Mouse (Mus musculus) intestine, postnatal 0 days (tissue): ENCODE data around the gene Pfkm. TPM values are rescaled to one million over a fixed set of nuclear protein-coding genes. Genes with fewer than 3 reads are reported as not detected.

Experiments
- ATAC-seq: fragments of 200-750 bp; cut with Nextera tagmentation; 2 replicates; pipeline ENCODE4 v1.8.0; 2017; ENCODE audit warnings: mild to moderate bottlenecking, moderate TSS enrichment, moderate library complexity
- H3K27ac ChIP-seq: fragments of 300-500 bp; sonication (generic); 2 replicates; pipeline ENCODE4 v1.5.1; 2014; ENCODE audit warnings: mild to moderate bottlenecking, low read depth, low read length, moderate library complexity
- H3K27me3 ChIP-seq: fragments of 300-500 bp; sonication (generic); replicated peaks from 2 replicates; pipeline ENCODE4 v1.6.1; 2014; ENCODE audit warnings: low read length, mixed read lengths; ENCODE audit not compliant: control insufficient read depth, insufficient read depth
- H3K36me3 ChIP-seq: fragments of 300-500 bp; sonication (generic); 2 replicates; pipeline ENCODE4 v1.6.1; 2014; ENCODE audit warnings: mild to moderate bottlenecking, moderate library complexity; ENCODE audit not compliant: control insufficient read depth, insufficient read depth
- H3K4me1 ChIP-seq: fragments of 300-500 bp; sonication (generic); replicated peaks from 2 replicates; pipeline ENCODE4 v1.6.1; 2014; ENCODE audit warnings: antibody characterized with exemption, low read length, mixed read lengths; ENCODE audit not compliant: control insufficient read depth, insufficient read depth
- H3K4me2 ChIP-seq: fragments of 300-500 bp; sonication (generic); replicated peaks from 2 replicates; pipeline ENCODE4 v1.6.1; 2014; ENCODE audit warnings: low read depth, mild to moderate bottlenecking, moderate library complexity
- H3K4me3 ChIP-seq: fragments of 300-500 bp; sonication (generic); 2 replicates; pipeline ENCODE4 v1.5.1; 2014; ENCODE audit warnings: low read depth, low read length
- H3K9ac ChIP-seq: fragments of 300-500 bp; sonication (generic); 2 replicates; pipeline ENCODE4 v1.6.1; 2014; ENCODE audit warnings: mild to moderate bottlenecking, low read depth, low read length
- H3K9me3 ChIP-seq: fragments of 300-500 bp; sonication (generic); 2 replicates; pipeline ENCODE4 v1.6.1; 2016; ENCODE audit warnings: mixed run types; ENCODE audit not compliant: control insufficient read depth
- CTCF ChIP-seq: sonication (generic); IDR thresholded peaks from 2 replicates; pipeline ENCODE4 v1.5.1; 2016; ENCODE audit warnings: low read depth, mild to moderate bottlenecking, control low read depth, antibody characterized with exemption, moderate library complexity
- WGBS: fragments of 180-500 bp; shearing (Covaris S2); extraction: QIAGEN DNeasy Blood & Tissue Kit; methylation state at CpG from one replicate; pipeline ENCODE4 v1.1.7; 2014; 5-methylcytosine and 5-hydroxymethylcytosine counted together
- polyA plus RNA-seq: library from polyadenylated mRNA; unstranded; fragments of >200 nt; fragmentation: Nextera tagmentation; extraction: Ambion mirVana; gene quantifications from 2 replicates; pipeline ENCODE4 v1.2.1, GENCODE M21; 2015

The Pfkm gene
- polyA plus RNA-seq, 1 experiment from 2014 or later, result 15.6 TPM

- no peak for TF ChIP-seq CTCF
- Histone ChIP-seq H3K27ac (peak overlapping the region; percentile 54; the same call in 1 of the 2 replicates), H3K9ac (no peak overlapping the region), H3K9me3 (no peaks in the 10 kb centered on the region), H3K36me3 (peaks cover 20% of the 10 kb centered on the region), H3K4me1 (no peaks in the 10 kb centered on the region), H3K4me2 (no peak overlapping the region), H3K27me3 (no peaks in the 10 kb centered on the region), H3K4me3 (no peak overlapping the region)
- ATAC-seq, result no peak
- 84% methylated on average over 10 of the region's 10 CpGs for WGBS
These were observed 22.7 kb downstream of the Pfkm start for GRCm38 (mm10) chr15:98114852-98115778.

DNA sequence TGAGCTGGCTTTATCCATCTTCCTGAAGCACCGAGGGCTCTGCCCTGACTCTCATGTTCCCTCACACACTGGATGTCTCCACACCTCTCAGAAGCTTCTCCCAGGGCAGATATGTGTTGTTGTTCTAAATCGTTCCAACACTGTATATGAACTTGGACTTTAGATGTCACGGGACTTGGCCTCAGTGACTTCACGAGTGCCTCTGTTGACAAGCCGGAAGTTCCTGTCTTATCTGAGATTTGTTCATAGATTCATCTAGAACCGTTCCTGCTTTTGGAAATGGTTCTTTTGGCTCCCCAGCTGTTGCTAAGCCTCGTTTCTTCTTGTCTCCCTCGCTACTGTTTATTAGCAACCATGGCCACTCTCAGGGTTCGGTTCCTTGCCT lies 23.4 kb downstream of the Pfkm start:
- Histone ChIP-seq H3K27me3 (no peaks in the 10 kb centered on the region), H3K9me3 (no peaks in the 10 kb centered on the region), H3K4me3 (no peak overlapping the region), H3K4me1 (no peaks in the 10 kb centered on the region), H3K9ac (no peak overlapping the region), H3K4me2 (no peak overlapping the region), H3K36me3 (peaks cover 24% of the 10 kb centered on the region), H3K27ac (peak overlapping the region; percentile 54; the same call in 1 of the 2 replicates)
- no peak for ATAC-seq
- 66% methylated on average over 9 of the region's 9 CpGs for WGBS
- no peak for TF ChIP-seq CTCF

GRCm38 (mm10) chr15:98116287-98116686 lies 23.9 kb downstream of the Pfkm start:
- Histone ChIP-seq H3K4me3 (no peak overlapping the region), H3K36me3 (peaks cover 29% of the 10 kb centered on the region), H3K9ac (no peak overlapping the region), H3K27me3 (no peaks in the 10 kb centered on the region), H3K27ac (no peak overlapping the region), H3K4me2 (no peak overlapping the region), H3K4me1 (no peaks in the 10 kb centered on the region), H3K9me3 (no peaks in the 10 kb centered on the region)
- TF ChIP-seq CTCF, result no peak
- ATAC-seq, result no peak
- 83% methylated on average over 5 of the region's 5 CpGs for WGBS

- Histone ChIP-seq H3K9me3 (no peaks in the 10 kb centered on the region), H3K4me2 (no peak overlapping the region), H3K9ac (no peak overlapping the region), H3K27me3 (no peaks in the 10 kb centered on the region), H3K36me3 (peaks cover 48% of the 10 kb centered on the region), H3K27ac (no peak overlapping the region), H3K4me1 (no peaks in the 10 kb centered on the region), H3K4me3 (no peak overlapping the region)
- no peak for TF ChIP-seq CTCF
- no peak for ATAC-seq
- 94% methylated on average over 12 of the region's 12 CpGs for WGBS
These were observed 27.0 kb downstream of the Pfkm start for GRCm38 (mm10) chr15:98119363-98119762.

DNA sequence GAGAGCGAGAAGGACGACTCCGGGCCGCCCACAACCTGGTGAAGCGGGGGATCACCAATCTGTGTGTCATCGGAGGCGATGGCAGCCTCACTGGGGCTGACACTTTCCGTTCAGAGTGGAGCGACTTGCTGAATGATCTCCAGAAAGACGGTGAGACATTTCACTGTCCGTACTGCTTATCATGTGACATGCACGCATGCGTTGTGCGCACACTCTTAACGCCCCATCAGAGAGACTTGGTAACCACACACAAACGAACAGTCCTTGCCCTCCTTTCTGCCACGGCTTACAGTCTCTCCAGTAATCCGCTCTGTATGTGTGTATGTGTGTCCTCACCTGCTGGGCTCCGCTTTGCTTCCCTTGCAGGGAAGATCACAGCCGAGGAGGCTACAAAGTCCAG lies 28.4 kb downstream of the Pfkm start:
- TF ChIP-seq CTCF, result no peak
- no peaks in the 10 kb centered on the region for H3K4me1 ChIP-seq
- no peak overlapping the region for H3K4me3 ChIP-seq
- 95% methylated on average over 20 of the region's 20 CpGs for WGBS
- no peak overlapping the region for H3K9ac ChIP-seq
- no peak overlapping the region for H3K4me2 ChIP-seq
- no peak overlapping the region for H3K27ac ChIP-seq
- no peaks in the 10 kb centered on the region for H3K27me3 ChIP-seq
- no peak for ATAC-seq
- H3K36me3 ChIP-seq, result peaks cover 57% of the 10 kb centered on the region
- no peaks in the 10 kb centered on the region for H3K9me3 ChIP-seq

GRCm38 (mm10) chr15:98131001-98131400 lies 38.6 kb downstream of the Pfkm start:
- Histone ChIP-seq H3K27me3 (no peaks in the 10 kb centered on the region), H3K9ac (no peak overlapping the region), H3K36me3 (peaks cover 61% of the 10 kb centered on the region), H3K4me1 (no peaks in the 10 kb centered on the region), H3K4me3 (no peak overlapping the region), H3K4me2 (no peak overlapping the region), H3K27ac (no peak overlapping the region; the same call in 1 of the 2 replicates), H3K9me3 (no peaks in the 10 kb centered on the region)
- no peak for TF ChIP-seq CTCF
- 90% methylated on average over 4 of the region's 4 CpGs for WGBS
- ATAC-seq, result no peak
